25 mouse cellular contexts compared by ENCODE assay signal in the genomic region with DNA sequence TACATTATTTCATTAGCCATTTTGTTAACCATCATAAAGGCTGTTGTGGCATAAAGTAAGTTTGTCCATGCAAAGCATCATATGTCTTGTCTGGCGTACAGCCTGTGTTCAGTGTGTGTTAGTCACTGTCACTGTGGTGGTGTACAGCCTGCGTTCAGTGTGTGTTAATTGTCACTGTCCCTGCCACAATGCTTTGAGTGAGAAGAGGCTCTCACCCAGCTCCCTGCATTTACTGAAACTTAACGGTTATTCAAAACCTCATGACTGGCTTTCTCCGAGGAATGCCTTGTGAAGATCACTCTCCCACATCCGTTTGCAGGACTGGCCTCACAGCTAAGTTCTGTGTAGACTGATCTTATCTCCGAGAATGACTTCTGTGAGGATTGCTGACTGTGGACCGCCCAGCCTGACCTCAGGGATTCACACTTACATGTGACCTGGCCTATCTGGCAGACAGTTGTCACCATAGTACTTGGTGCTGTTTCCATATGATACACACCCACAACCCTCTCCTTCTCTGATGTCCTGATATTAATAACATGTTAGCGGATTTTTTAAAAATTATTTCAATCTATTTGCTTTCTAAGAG.
DNase-seq lines count a peak whose midpoint lies in the region; ATAC-seq and TF ChIP-seq lines count a peak whose summit lies in the region.
"Had no signal": no experiment of that assay in that cellular context is flagged by ENCODE, and none has a peak within 500 bp of the region (broad histone marks: within the 10 kb centered on the region; RNA-seq: fewer than 3 reads in every experiment).

No protein-coding gene starts in this region.

- peak; percentile 83 for DNase-seq in heart, adult 11 months
- DNase-seq in heart, adult 9 months (ENCODE audit: low spot score in 2 of 2): no peak
- peak; percentile 62 for DNase-seq in midbrain, embryonic 11.5 days (ENCODE audit: low spot score, missing footprints)
- DNase-seq in midbrain, postnatal 0 days (ENCODE audit: low spot score): no peak
- DNase-seq in gastrocnemius, postnatal 36 days: no peak
- DNase-seq in layer of hippocampus, adult 9-10 months (ENCODE audit: low spot score): no peak
- DNase-seq: adrenal gland, adult 8-10 months; adrenal gland, postnatal 25 days; cerebellum, adult 11-12 months; cerebellum, adult 8-10 months; cerebellum, postnatal 10 days; cerebellum, postnatal 36 days; gastrocnemius, postnatal 10 days; heart, adult 18-20 months; heart, postnatal 14 days; heart, postnatal 4 days had no signal

- 0 out of 2 replicates have a peak, but pooled peaks cover 5% of the 10 kb centered on the region for H3K36me3 ChIP-seq in midbrain, embryonic 11.5 days (ENCODE audit: control insufficient read depth, insufficient read depth, low read length)
- H3K36me3 ChIP-seq in midbrain, postnatal 0 days (ENCODE audit: insufficient read depth, low read length): peaks cover 3% of the 10 kb centered on the region; the same call in 1 of the 2 replicates
- H3K36me3 ChIP-seq in liver, embryonic 16.5 days (ENCODE audit: control insufficient read depth, insufficient read depth): peaks cover 11% of the 10 kb centered on the region
- H3K36me3 ChIP-seq in kidney, embryonic 14.5 days (ENCODE audit: control insufficient read depth, insufficient read depth, low read length): peaks cover 11% of the 10 kb centered on the region; the same call in 1 of the 2 replicates

- intact Hi-C loops in gastrocnemius, postnatal 36 days (cut with DNase I): no loop called here

- no peak overlapping the region for H3K27ac ChIP-seq in midbrain, embryonic 11.5 days (ENCODE audit: low read depth, low read length)
- H3K27ac ChIP-seq in midbrain, postnatal 0 days (ENCODE audit: low read depth, low read length): no peak overlapping the region
- H3K27ac ChIP-seq in liver, embryonic 16.5 days (ENCODE audit: low read length): no peak overlapping the region
- no peak overlapping the region for H3K27ac ChIP-seq in kidney, embryonic 14.5 days (ENCODE audit: low read depth, low read length)
- H3K27ac ChIP-seq: forebrain, embryonic 10.5 days; forebrain, embryonic 13.5 days; heart, embryonic 10.5 days; heart, embryonic 13.5 days; hindbrain, embryonic 14.5 days had no signal

- no peaks in the 10 kb centered on the region for H3K27me3 ChIP-seq in midbrain, embryonic 11.5 days (ENCODE audit: control insufficient read depth, insufficient read depth, low read length)
- H3K27me3 ChIP-seq in midbrain, postnatal 0 days (ENCODE audit: insufficient read depth, low read length): no peaks in the 10 kb centered on the region
- H3K27me3 ChIP-seq in liver, embryonic 16.5 days (ENCODE audit: control insufficient read depth, insufficient read depth, low read depth, low read length): no peaks in the 10 kb centered on the region
- H3K27me3 ChIP-seq in kidney, embryonic 14.5 days (ENCODE audit: control insufficient read depth, insufficient read depth, low read length): no peaks in the 10 kb centered on the region
- H3K27me3 ChIP-seq: forebrain, embryonic 13.5 days; heart, embryonic 13.5 days had no signal

- ATAC-seq in midbrain, embryonic 11.5 days (ENCODE audit: low FRiP score): no peak
- ATAC-seq in midbrain, postnatal 0 days (ENCODE audit: low FRiP score): no peak
- ATAC-seq in liver, embryonic 16.5 days (ENCODE audit: low read depth): 0 out of 2 replicates have a peak, but pooled peaks have one; percentile 42
- ATAC-seq in kidney, embryonic 14.5 days (ENCODE audit: low FRiP score, low TSS enrichment): no peak
- ATAC-seq: activated CD4-positive, CD25-positive, alpha-beta regulatory T cell, adult 4 months; forebrain, embryonic 13.5 days; forebrain, embryonic 16.5 days had no signal

- no peaks in the 10 kb centered on the region; the same call in 1 of the 2 replicates for H3K9me3 ChIP-seq in midbrain, embryonic 11.5 days (ENCODE audit: control insufficient read depth, low read length)
- no peaks in the 10 kb centered on the region for H3K9me3 ChIP-seq in midbrain, postnatal 0 days (ENCODE audit: low read length)
- H3K9me3 ChIP-seq in liver, embryonic 16.5 days (replicated peaks; ENCODE audit: control insufficient read depth, low read length): no peaks in the 10 kb centered on the region; the same call in 1 of the 2 replicates
- 0 out of 2 replicates have a peak, but pooled peaks cover 3% of the 10 kb centered on the region for H3K9me3 ChIP-seq in kidney, embryonic 14.5 days (ENCODE audit: control insufficient read depth, low read length)
- H3K9me3 ChIP-seq: forebrain, embryonic 10.5 days; heart, embryonic 10.5 days had no signal

- H3K4me1 ChIP-seq in midbrain, embryonic 11.5 days (ENCODE audit: control insufficient read depth, insufficient read depth, low read length): no peaks in the 10 kb centered on the region
- no peaks in the 10 kb centered on the region for H3K4me1 ChIP-seq in midbrain, postnatal 0 days (ENCODE audit: insufficient read depth, low read length)
- H3K4me1 ChIP-seq in liver, embryonic 16.5 days (ENCODE audit: control insufficient read depth, low read depth, low read length): no peaks in the 10 kb centered on the region; the same call in none of the 2 replicates
- peaks cover 7% of the 10 kb centered on the region for H3K4me1 ChIP-seq in kidney, embryonic 14.5 days (ENCODE audit: control insufficient read depth, insufficient read depth, low read length)
- H3K4me1 ChIP-seq: forebrain, embryonic 10.5 days; forebrain, embryonic 13.5 days had no signal

- TF ChIP-seq CTCF in midbrain, postnatal 0 days (IDR thresholded peaks at IDR 0.05): no peak

- H3K9ac ChIP-seq in midbrain, embryonic 11.5 days (ENCODE audit: low read length): no peak overlapping the region
- no peak overlapping the region for H3K9ac ChIP-seq in midbrain, postnatal 0 days (replicated peaks; ENCODE audit: low read length, poor library complexity, severe bottlenecking)
- no peak overlapping the region for H3K9ac ChIP-seq in liver, embryonic 16.5 days (ENCODE audit: low read depth, low read length)
- H3K9ac ChIP-seq in kidney, embryonic 14.5 days (ENCODE audit: low read depth, low read length): no peak overlapping the region
- H3K9ac ChIP-seq: forebrain, embryonic 13.5 days; heart, embryonic 13.5 days; hindbrain, embryonic 14.5 days had no signal

- no peak overlapping the region for H3K4me2 ChIP-seq in midbrain, embryonic 11.5 days
- no peak overlapping the region for H3K4me2 ChIP-seq in midbrain, postnatal 0 days (ENCODE audit: low read depth, low read length, poor library complexity, severe bottlenecking)
- no peak overlapping the region for H3K4me2 ChIP-seq in liver, embryonic 16.5 days (ENCODE audit: low read depth, low read length)
- H3K4me2 ChIP-seq in kidney, embryonic 14.5 days (replicated peaks; ENCODE audit: low read depth, low read length): no peak overlapping the region
- H3K4me2 ChIP-seq: forebrain, embryonic 13.5 days; heart, embryonic 13.5 days; hindbrain, embryonic 14.5 days had no signal

- WGBS in midbrain, embryonic 11.5 days: 89% methylated on average over 8 of the region's 8 CpGs
- WGBS in midbrain, postnatal 0 days: 90% methylated on average over 8 of the region's 8 CpGs
- WGBS in liver, embryonic 16.5 days (ENCODE audit: insufficient replicate concordance): 45% methylated on average over 8 of the region's 8 CpGs
- WGBS in kidney, embryonic 14.5 days: 61% methylated on average over 8 of the region's 8 CpGs

- no peak overlapping the region for H3K4me3 ChIP-seq in midbrain, embryonic 11.5 days (ENCODE audit: low read depth, low read length)
- no peak overlapping the region for H3K4me3 ChIP-seq in midbrain, postnatal 0 days (ENCODE audit: low read depth, low read length)
- no peak overlapping the region for H3K4me3 ChIP-seq in liver, embryonic 16.5 days (ENCODE audit: low read depth, low read length)
- no peak overlapping the region for H3K4me3 ChIP-seq in kidney, embryonic 14.5 days (ENCODE audit: low read length)
- H3K4me3 ChIP-seq: forebrain, embryonic 10.5 days; forebrain, embryonic 13.5 days; heart, embryonic 10.5 days; heart, embryonic 13.5 days had no signal

Comparison
In these comparisons a context has a peak if more than half of its experiments do, and no peak if none do; other contexts are left out.
1. DNase-seq: peak in heart, adult 11 months (single experiment) and midbrain, embryonic 11.5 days (single experiment); none in heart, adult 9 months (0 of 2), midbrain, postnatal 0 days (single experiment), gastrocnemius, postnatal 36 days (0 of 2) and layer of hippocampus, adult 9-10 months (single experiment).